Mouse (Mus musculus) brain, embryonic 14.5 days (tissue): ENCODE measurements around the gene Lrrc26.
A peak's percentile ranks its signal among the peaks of the same experiment; 100 is the strongest.

Experiments
- CTCF ChIP-seq: fragments of 200-500 bp; IDR thresholded peaks from 2 replicates; pipeline ENCODE4 v1.5.1; 2012; ENCODE audit warnings: inconsistent platforms, mild to moderate bottlenecking, moderate library complexity, borderline replicate concordance; ENCODE audit not compliant: insufficient read depth, insufficient read length; ENCODE audit errors: extremely low read depth
- POLR2A ChIP-seq: fragments of 200-500 bp; IDR thresholded peaks from 2 replicates; pipeline ENCODE4 v1.6.1; 2012; ENCODE audit warnings: mild to moderate bottlenecking, inconsistent platforms, borderline replicate concordance; ENCODE audit not compliant: poor library complexity, insufficient read depth, insufficient read length, severe bottlenecking; ENCODE audit errors: extremely low read depth

DNA sequence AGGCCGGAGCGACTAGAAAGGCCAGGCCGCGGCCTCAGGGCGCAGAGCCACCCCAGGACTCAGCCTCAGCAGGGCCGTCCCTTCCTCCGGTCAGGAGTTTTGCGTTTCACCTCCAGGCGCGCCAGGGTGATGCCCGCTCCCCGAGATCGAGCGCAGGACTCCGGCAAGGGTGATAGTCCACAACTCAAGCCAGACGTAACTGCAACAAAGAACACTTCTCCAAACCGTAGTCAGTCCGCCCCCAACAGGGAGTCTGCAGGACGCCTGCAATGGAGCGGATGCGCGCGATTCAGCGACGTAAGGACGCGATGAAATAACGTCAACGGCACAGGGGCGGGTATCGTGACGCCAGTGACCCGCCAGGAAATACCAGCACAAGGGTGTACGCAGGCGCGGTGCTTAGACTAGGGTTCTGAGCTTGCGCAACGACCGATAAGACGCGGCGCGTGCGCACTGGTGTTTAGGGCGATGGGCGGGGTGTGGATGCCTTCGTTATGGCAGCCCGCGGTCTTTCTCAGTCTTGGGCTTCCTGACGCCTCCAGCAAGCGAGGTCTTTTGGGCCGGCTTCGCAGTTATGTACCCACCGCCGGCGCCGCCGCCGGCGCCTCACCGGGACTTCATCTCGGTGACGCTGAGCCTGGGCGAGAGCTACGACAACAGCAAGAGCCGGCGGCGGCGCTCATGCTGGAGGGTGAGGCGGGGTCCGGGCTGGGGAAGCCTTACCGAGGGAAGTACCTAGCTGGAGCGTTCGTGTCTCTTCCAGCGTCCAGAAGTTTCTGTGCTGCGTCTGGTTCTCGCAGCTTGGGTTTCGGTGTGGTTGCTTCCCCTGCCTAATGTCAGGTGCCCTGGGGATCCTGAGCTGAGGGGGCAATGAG lies 42.8 kb downstream of the Lrrc26 start, which contains the start of gene Man1b1:
- TF ChIP-seq CTCF, result 0 out of 2 replicates have a peak, but pooled peaks have one; percentile 25
- peak; percentile 74; the same call in 1 of the 2 replicates for TF ChIP-seq POLR2A
